Mouse (Mus musculus) brain, embryonic 14.5 days (tissue): ENCODE measurements at regions not wholly inside any gene's neighbourhood (a gene's known extent, or its start where the extent isn't known, plus 50 kb on each side); places are given as distances from the start of the nearest gene placed in this dataset.

Source experiments
- CTCF ChIP-seq: fragments of 200-500 bp; IDR thresholded peaks from 2 replicates; pipeline ENCODE4 v1.5.1; 2012; ENCODE audit warnings: inconsistent platforms, mild to moderate bottlenecking, moderate library complexity, borderline replicate concordance; ENCODE audit not compliant: insufficient read depth, insufficient read length; ENCODE audit errors: extremely low read depth
- POLR2A ChIP-seq: fragments of 200-500 bp; IDR thresholded peaks from 2 replicates; pipeline ENCODE4 v1.6.1; 2012; ENCODE audit warnings: mild to moderate bottlenecking, inconsistent platforms, borderline replicate concordance; ENCODE audit not compliant: poor library complexity, insufficient read depth, insufficient read length, severe bottlenecking; ENCODE audit errors: extremely low read depth

DNA sequence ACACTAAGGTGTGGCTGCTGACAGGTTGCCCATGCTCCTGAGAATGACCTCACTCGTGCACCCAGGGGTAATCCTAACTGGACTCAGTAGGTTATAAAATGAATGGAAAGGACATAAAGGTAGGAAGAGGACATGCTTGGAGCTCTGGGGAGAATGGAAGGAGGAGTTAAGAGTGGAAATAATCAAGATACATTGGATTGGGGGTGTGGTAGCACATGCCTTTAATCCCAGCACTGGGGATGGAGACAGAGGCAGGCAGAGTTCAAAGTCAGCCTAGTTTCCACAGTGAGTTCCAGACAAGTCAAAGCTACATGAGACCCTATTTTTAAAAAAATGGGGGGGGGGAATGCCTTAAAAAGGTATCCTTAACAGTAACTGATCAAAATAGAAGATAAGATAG lies 167.9 kb upstream of the Hnrnpa3 start:
- TF ChIP-seq POLR2A (no peak), CTCF (no peak)
